Mouse (Mus musculus) left cerebral cortex, adult 9 months (tissue): ENCODE results near the gene Mmp28.

Experiments used
- DNase-seq, 2 experiments: peaks; one replicate each; pipeline ENCODE4 v3.0.0; 2022; ENCODE audit warnings: low spot score in 2 of 2

Mmp28 gene

DNA sequence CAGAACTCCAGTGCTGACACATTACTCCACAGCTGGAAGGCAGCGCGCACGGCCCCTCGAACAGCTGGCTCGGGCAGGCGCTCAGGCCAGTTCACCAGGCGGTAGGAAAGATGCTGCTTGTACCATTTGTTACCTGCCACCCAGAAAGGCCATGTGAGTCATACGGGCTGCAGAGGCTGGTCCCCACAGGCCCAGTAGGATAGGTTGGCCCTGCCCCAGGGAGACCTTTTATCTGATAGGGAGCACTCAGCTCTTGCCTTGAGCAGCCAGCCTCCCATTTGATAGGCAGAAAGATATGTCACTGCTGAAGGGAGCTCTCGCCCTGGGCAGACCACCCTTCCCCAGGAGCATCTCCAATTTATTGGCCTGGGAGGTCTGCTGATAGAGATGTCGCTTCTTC, 15.3 kb downstream of the Mmp28 start:
- no peak for DNase-seq

DNA sequence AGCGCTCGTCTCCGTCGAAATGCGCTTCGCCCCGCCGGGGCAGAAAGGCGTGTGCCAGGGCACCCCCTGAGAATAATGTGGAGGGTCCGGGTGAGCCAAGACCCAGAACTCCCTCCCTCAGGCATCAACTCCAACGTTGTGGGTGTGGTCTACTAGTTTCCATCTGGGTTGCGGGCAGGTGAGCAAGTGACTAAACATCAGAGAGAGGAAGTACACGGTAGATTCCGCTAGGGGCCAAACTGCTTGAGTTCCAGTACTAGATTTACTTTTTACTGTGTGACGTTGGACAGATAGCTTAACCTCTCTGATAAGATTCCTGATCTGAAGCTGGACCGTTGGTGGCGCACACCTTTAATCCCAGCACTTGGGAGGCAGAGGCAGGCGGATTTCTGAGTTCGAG, 17.9 kb downstream of the Mmp28 start:
- no peak for DNase-seq

DNA sequence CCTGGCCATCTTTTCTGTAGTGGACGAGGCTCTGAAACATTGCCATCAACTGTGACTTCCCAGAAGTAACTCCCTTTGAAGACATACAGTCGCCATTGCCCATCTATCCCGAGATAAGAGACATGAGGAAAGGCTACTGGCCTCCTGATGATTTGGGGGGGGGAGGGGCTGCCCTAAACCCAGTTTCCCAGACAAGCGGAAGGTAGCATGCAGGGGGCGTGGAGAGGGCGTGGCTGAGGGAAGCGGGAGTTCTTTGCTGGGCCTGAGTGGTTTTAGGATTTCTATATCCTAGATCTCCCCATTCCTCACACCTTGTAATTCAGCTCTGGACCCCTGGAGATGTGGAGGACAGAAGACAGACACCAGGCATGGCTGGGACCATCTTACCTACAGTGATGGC, 19.0 kb downstream of the Mmp28 start:
- DNase-seq: no peak

DNA sequence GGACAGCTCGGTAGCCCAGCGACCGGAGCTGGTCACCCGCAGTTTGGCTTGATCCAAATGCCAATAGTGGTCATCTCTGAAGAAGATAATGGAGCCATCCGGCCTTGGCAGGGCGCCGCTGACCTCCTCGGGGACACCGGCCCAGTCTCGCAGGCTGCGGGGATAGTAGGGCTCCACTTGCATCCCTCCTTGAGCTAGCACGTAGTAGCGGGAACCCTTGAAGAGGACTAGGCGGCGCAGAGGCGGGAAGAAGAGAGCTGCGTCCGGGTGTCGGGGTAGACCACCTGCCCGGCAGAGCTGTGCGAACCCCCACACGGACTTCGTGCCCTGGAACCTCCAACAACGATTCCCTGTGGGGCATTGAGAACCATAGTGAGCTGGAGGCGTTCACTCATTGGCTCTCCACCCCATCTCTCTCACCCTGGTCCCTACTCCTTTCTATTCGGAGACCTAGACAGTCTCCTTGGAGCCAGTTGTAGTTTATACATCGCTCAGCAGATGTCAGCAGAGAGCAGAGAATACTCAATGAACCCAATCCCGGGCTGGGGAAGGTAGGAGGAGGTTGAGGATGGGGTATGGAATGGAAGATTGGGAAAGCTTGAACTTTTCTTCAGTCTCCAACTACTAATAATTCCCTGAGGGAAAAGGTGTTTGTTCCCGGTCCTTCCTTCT, 20.1 kb downstream of the Mmp28 start:
- DNase-seq: peak in 1 of 2 experiments; percentile 87

DNA sequence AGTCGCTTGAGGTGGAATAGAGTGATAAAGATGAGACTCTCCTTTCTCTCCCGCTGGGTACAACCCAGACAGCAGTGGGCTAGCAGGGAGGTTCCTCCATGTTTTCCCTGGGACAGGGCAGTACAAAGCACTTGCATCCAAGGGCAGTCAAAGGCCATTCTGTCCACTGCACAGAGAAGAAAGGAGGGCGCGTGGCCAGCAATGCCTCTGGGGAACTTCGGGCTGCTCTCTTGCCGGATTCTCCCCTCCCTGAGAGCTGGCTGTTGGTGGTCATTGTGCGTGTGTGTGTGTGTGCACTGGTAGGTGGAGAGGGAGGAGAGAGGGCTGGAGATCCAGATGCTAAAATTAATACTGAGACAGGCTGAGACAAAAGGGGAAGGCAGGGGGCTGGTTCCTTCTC, 21.6 kb downstream of the Mmp28 start:
- no peak for DNase-seq

DNA sequence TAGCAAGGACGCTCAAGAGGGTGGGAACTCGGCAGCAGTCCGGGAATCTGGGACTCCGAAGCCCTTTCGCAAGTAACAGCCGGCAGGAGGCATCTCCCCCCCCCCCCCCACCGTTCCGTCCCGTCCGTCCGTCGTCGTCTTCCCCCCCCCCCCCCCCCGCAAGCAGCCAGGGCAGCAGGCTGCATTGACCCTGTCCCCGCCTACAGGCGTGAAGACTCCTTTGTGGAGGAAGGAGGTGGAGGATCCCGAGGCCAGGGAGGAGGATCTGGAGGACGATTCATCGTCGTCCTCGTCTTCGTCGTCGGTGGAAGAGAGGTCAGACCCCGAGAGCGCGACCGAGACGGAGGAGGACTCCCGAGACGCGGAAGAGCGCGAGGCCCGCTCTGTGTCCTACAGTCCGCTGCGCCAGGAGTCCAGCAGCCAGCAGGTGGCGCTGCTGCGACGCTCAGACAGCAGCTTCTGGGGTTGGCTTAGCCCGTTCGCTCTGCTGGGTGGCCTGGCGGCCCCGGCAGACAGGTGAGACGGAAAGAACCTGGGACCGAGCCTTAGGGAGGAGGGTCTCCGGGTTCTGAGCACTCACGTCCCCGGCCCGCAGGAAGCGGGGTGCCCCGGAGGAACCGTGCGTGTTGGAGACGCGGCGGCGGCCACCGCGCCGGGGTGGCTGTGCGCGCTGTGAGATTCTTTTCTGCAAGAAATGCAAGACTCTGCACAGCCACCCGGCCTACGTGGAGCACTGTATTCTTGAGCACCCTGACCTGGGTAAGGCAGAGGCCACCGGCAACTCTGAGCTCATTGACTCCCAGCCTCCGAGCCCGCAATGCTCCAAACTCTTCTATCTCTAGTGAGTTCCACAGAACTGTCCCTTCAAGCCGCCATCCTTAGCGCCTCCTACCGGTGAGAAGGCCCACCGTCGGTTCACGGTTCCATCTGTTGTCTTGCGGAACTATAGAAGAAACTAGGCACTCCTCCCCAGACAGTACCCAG, 22.5 kb downstream of the Mmp28 start:
- DNase-seq: peak in 1 of 2 experiments; percentile 86

DNA sequence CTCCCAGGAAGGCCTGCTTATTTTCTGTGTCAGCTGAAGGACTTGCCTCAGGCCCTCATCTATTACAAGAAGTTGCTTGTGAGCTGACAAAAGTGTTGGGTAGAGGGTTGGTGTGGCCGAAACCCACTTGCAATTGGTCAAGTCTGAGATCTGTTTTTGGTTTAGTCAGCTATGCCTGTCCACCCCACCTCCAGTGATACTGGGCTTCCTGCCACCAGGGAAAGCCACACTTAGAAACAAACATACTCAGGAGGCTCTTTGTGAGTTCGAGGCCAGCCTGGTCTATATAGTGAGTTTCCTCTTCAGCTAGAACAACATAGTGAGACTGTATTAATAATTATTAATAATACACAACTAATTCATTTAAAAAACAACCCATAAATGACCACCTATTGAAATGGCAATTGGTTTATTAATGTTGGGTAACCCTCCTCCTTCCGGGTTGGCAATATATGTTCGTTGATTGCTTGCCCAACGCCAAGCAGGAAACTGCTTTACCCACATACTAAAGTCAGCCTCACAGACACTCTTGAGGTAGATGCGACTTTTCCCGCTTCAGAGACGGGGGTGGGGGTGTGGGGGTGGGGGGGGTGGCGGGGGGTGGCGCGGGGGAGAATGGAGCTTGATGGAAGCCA, 23.3 kb downstream of the Mmp28 start:
- DNase-seq: no peak

DNA sequence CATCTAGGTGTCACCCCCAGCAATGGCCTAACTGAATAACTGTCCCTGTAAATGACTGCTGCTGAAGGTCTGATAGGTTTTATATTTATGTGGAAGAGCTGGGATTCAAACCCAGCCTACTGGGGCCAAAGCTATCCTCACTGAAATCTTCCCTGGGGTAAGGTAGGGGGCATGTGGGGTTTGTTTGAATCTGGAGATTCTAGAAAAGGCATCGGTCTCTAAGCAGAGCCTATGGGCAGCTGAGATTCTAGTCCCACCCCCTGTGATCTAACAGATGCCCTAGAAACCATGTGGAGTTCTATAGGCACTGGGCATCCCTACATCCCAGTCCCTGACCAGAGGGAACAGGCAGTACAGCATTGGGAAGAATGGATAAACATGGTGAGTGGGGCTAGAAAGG, 25.5 kb downstream of the Mmp28 start, which contains the start of gene 1700020L24Rik:
1700020L24Rik (plus strand) TSS at position 301 of the 400 bp plus-strand sequence.
- DNase-seq: no peak

DNA sequence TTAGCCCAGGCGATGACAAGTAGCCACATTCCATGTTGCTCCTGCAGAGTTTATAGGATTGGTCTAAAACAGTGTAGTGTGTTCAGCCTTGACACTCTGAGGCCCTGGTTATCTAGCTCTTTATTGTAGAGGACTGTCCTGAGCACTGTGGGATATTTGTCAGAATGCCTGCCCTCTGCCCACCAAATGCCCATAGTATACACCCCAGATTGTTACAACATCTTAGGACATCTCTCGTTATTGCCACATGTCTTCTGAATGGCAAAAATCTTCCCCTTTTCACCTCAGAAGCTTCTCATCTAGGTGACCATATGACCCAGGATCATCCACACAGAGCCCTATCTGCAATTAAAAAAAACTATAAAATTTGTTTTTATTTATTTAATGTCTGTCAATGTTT, 30.3 kb downstream of the Mmp28 start:
- DNase-seq: no peak

DNA sequence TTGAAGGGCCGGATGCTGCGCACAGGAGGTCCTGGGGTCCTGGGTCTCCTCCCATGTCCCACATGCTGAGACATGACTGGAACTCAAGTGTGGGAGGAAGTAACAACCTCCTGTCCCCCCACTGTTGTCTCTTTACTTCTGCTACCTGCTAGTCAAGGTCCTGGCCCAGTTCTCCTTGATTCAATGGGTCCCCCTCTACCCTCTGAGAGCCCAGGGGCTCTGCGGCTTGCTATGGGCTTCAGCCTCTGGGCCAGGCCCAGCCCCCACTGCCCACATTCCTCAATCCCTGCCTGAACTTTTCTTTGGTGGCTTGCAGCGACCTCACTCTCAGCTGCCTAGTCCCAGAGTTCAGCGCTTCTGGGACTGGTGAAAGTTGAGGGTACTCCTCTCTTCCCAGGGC, 33.5 kb downstream of the Mmp28 start, which contains the start of gene Gas2l2:
Gas2l2 (minus strand) TSS at position 101 of the 400 bp plus-strand sequence.
- DNase-seq: no peak

DNA sequence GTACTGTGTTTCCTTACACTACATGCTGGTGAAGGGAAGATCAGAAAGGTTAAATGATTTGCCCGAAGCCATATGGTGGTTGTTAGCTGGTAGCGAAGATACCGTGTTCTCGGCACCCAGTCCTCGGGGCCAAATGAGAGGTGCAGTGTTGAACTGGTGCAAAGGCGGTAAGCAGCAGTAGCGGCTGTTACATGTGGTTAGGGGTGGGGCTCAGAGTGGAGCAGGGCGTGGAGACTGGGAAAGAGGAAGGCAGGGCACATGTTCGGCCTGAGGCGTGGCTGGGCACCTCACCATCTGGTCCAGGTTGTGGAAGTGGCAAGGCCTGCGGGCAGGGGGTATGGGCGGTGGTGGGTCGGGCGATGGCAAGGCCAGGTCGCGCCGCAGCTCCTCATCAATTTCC, 35.9 kb downstream of the Mmp28 start:
- DNase-seq: no peak

DNA sequence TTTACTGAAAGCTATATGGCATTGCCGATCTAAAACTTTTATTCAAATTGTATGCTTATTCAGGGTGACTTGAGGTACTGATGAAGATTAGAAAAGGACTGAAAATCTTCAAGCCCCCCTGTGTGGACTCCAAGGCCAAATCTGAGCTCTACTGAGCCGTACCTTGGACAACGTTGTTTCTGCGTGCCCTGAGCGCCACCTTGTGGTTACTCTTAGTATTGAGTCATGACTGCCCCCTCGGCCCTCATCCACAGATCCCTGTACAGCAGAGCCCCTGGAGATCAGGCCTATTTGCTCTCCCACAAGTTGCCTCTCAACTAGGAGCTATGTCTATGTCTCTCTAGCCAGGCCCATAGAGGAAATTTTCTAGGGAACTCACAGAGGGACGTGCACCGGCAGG, 38.2 kb downstream of the Mmp28 start:
- peak in 1 of 2 experiments; percentile 85 for DNase-seq

DNA sequence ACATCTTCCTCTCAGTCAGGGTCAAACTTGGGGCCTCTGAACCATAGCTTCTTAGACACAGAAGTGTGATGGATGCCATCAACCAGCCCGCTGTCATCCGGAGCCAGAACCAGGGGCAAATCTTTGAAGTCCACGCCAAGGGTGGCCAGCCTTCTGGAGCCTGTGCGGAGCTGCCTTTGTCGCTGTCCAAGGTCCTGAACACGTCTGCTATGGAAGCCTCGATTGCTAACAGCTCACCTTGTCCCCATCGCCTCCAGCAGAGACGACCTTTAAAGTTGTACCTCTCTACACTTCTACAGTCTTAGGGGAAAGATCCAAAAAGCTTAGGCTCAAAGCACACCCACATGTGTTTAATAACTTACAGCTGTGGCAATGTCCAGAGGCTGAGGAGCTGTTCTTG, 41.6 kb downstream of the Mmp28 start:
- DNase-seq: no peak

DNA sequence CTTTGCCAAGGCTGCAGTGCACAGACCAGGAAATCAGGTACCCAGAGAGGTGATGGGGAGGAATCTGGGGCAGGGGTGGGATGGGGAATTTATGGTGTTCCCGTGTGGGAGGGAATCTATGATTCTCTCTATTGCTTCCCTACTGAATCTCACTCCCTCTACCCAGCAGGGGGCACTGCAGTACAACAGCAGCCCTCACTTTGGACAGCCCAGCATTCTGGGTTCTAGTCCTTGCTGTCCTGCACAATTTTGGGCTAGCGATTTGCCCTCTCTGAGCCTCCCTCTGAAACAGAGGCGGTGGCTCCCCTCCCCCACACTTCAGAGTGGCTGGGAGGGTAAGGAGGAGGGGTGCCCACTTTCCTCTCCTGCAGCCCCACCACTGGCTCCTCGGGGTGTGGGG, 42.5 kb downstream of the Mmp28 start:
- no peak for DNase-seq

DNA sequence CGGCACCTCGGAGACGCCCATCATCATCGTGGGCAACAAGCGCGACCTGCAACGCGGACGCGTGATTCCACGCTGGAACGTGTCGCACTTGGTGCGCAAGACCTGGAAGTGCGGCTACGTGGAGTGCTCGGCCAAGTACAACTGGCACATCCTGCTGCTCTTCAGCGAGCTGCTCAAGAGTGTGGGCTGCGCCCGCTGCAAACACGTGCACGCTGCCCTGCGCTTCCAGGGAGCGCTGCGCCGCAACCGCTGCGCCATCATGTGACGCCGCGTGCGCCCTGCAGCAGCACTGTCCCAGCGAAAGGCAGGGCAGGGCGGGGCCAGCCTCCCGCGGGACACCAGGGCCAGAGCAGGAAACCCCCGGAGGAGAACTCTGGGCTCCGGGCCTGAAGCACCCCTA, 44.3 kb downstream of the Mmp28 start:
- peak in 1 of 2 experiments; percentile 73 for DNase-seq

DNA sequence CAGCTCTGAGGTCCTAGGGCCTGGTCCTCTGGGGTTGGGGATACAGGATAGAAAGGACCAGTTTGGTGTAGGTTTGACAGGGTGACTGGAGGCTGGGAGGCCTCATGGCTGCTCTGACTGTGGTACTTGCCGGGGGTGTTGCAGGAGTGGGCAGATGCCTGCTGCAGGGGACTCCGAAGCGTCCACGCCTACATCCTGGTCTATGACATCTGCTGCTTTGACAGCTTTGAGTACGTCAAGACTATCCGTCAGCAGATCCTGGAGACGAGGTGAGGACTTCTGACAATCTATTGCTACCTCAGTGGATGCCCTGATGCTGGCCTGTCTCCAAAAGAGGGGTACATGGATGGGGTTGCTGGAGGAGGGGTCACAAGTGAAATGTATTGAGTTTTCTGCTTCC, 45.2 kb downstream of the Mmp28 start:
- DNase-seq: no peak

DNA sequence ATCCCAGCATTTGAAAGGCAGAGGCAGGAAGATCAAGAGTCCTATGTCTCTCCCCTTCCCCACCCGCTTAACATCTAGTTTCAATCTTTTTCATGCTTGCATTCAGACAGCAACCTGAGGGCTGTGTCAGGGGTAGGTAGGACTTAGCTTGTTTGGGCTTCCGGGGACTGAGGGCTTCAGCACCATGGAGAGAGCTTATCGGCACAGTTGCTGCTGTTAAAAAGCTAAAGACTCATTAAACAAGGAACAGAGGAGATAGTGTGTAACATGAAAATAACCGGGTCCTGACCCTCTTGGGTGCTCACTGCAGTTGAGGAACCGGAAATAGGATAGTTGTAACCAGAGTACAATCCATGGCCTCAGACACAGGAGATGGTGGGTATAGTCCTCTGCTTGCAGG, 45.8 kb downstream of the Mmp28 start:
- no peak for DNase-seq

DNA sequence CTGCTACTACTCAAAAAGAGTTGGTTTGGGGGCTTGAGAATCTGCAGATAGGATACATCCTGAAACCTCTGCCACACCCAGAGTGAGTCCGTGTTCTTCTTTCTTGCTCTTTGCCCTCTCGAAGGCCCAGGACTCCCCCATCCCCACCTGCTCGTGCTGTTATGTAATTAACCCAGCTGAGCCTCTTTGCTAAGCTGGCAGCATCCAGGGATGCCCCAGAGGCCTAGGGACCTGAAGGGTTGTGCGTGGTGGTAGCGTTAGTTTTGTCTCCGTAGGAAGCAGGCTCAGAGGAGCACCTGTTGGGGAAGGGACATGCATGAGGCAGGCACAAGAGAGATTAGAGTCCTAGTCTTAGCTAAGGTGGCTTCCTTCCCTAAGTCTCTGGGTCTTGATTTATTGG, 52.4 kb downstream of the Mmp28 start:
- DNase-seq: no peak

DNA sequence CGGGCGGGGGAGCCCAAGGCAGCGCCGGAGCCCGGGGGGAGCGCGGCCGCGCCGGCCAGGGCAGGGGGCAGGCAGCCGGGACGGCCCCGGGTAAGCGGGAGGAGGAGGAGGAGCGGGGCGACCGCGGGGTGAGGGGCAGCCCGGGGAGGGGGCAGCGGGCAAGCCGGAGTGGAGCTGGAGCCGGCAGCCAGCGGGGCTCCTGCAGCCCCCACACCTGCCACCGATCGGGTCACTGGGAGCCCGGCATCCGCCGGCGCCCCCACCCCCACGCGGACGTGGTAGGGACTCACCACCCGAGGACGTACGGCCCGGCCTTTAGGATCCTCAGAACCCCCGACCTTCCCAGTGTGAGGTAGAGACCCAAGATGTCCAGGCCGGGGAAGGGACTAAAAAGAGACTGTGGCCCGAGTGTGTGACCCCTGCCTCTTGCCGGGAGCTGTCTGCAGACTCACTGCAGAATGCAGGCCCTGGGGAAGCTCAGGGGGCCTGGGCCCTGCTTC, 53.0 kb downstream of the Mmp28 start:
- DNase-seq: no peak

DNA sequence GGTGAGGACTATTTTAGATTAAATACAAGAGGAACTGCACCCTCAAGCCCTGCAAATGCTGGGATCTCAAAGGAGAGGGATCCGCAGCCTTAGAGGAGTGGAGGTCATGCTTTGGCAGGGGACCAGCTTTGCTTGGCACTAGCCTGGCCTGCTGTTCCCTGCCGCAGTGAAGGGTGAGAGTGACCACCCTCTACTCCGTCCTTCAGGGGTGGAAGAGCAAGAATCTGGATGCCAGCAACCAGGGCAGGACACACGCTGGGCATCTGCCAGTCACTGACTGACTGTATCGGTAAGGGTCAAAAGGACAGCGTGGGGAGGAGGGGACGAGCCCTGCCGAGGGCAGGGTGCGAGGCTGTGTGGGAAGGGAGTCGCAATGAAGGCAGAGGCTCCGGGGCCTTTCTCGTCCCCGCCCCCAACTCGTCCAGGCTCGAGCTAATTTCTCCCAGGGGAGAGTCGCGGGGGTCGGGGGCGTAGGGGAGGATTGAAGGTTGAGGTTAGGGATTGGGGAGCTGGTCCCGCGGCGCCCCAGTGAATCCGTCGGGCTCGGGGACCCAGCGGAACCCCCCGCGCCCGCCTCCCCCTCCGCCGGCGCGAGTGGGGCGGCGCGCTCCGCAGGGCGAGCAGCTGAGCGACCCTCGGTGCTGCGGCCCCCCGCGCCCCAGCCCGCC, 53.6 kb downstream of the Mmp28 start, which contains the start of gene Rasl10b:
Rasl10b (plus strand) TSS at position 51 of the 668 bp plus-strand sequence.
- no peak for DNase-seq

DNA sequence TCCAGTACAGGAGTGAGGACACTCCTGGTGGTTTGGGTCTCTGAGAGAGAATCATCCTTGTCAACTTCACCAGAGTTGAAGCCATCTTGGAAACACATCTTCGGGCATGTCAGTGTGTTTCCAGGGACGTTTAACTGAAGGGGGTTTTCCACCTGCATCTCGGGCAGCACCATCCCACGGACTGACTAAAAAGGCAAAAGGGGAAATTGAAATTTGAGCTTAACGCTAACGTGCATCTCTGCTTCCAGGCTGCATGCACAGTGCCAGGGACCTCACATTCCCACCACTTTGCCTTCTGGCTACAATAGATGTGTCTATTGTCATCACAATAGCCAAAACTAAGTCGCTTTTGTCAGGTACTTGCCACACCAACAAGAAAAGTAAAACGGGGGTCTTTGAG, 54.6 kb downstream of the Mmp28 start:
- DNase-seq: no peak

DNA sequence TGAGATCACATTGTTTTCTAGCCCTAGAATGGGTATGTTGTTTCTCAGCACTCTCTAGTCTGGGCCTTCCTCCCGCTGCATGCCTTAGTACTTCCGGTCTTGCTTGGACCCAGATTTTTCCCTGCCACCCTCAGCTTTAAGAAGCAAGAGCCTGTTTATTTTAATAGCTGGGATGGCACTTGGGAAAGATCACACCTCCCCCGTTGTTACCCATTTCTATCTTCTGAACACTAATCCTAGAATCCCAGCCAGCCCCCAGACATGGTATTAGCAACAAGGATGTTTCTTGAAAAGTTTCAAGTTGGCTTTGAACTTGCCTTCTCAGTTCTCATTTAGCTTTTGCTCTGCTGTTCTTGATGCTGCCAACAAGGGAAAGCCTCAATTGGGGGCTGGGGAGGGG, 56.5 kb downstream of the Mmp28 start:
- DNase-seq: no peak
